Mouse (Mus musculus) heart, embryonic 12.5 days (tissue): ENCODE data around the gene Nphp1. TPM values are rescaled to one million over a fixed set of nuclear protein-coding genes. Genes with fewer than 3 reads are reported as not detected.

Source experiments
- ATAC-seq: fragments of 200-750 bp; cut with Nextera tagmentation; 2 replicates; pipeline ENCODE4 v1.8.0; 2017; ENCODE audit warnings: moderate TSS enrichment, moderate library complexity; ENCODE audit not compliant: insufficient number of reproducible peaks, low FRiP score
- H3K27ac ChIP-seq: fragments of 300-500 bp; sonication (generic); 2 replicates; pipeline ENCODE4 v1.5.1; 2016; ENCODE audit warnings: mild to moderate bottlenecking, moderate library complexity; ENCODE audit not compliant: poor library complexity, severe bottlenecking
- H3K27me3 ChIP-seq: fragments of 300-500 bp; sonication (generic); replicated peaks from 2 replicates; pipeline ENCODE4 v1.6.1; 2016; ENCODE audit warnings: mild to moderate bottlenecking, moderate library complexity
- H3K36me3 ChIP-seq: fragments of 300-500 bp; sonication (generic); 2 replicates; pipeline ENCODE4 v1.6.1; 2016; ENCODE audit warnings: mild to moderate bottlenecking, moderate library complexity
- H3K4me1 ChIP-seq: fragments of 300-500 bp; sonication (generic); replicated peaks from 2 replicates; pipeline ENCODE4 v1.6.1; 2016; ENCODE audit warnings: mild to moderate bottlenecking
- H3K4me2 ChIP-seq: fragments of 300-500 bp; sonication (generic); 2 replicates; pipeline ENCODE4 v1.6.1; 2016; ENCODE audit warnings: mild to moderate bottlenecking, moderate library complexity
- H3K4me3 ChIP-seq: fragments of 300-500 bp; sonication (generic); 2 replicates; pipeline ENCODE4 v1.5.1; 2016; ENCODE audit warnings: mild to moderate bottlenecking
- H3K9ac ChIP-seq: fragments of 300-500 bp; sonication (generic); 2 replicates; pipeline ENCODE4 v1.6.1; 2016; ENCODE audit warnings: mild to moderate bottlenecking, moderate library complexity
- H3K9me3 ChIP-seq: fragments of 300-500 bp; sonication (generic); replicated peaks from 2 replicates; pipeline ENCODE4 v1.6.1; 2016; ENCODE audit warnings: mild to moderate bottlenecking, moderate library complexity
- WGBS: fragments of 180-500 bp; shearing (Covaris S2); methylation state at CpG from one replicate; pipeline ENCODE4 v1.1.7; 2016; 5-methylcytosine and 5-hydroxymethylcytosine counted together
- polyA plus RNA-seq: library from polyadenylated mRNA; unstranded; fragments of >200 nt; fragmentation: Nextera tagmentation; extraction: Ambion mirVana; gene quantifications from 2 replicates; pipeline ENCODE4 v1.2.1, GENCODE M21; 2016

Gene Nphp1
- polyA plus RNA-seq, 1 experiment from 2014 or later, result 14.8 TPM

- Histone ChIP-seq H3K4me3 (no peak overlapping the region), H3K9me3 (no peaks in the 10 kb centered on the region), H3K4me2 (no peak overlapping the region), H3K9ac (no peak overlapping the region), H3K27ac (peak overlapping the region; percentile 96), H3K27me3 (no peaks in the 10 kb centered on the region), H3K36me3 (no peaks in the 10 kb centered on the region), H3K4me1 (peaks cover 37% of the 10 kb centered on the region)
- 54% methylated on average over 4 of the region's 4 CpGs for WGBS
- no peak for ATAC-seq
These were observed 65.5 kb downstream of the Nphp1 start for GRCm38 (mm10) chr2:127723193-127723592.

GRCm38 (mm10) chr2:127722176-127722892, 66.4 kb downstream of the Nphp1 start:
- WGBS, result 27% methylated on average over 7 of the region's 7 CpGs
- Histone ChIP-seq H3K4me3 (no peak overlapping the region), H3K36me3 (no peaks in the 10 kb centered on the region), H3K9ac (no peak overlapping the region), H3K4me1 (peaks cover 37% of the 10 kb centered on the region), H3K4me2 (no peak overlapping the region), H3K27me3 (no peaks in the 10 kb centered on the region), H3K27ac (peak overlapping the region; percentile 96), H3K9me3 (no peaks in the 10 kb centered on the region)
- peak; percentile 89 for ATAC-seq

- no peaks in the 10 kb centered on the region for H3K27me3 ChIP-seq
- no peak overlapping the region for H3K4me3 ChIP-seq
- H3K4me1 ChIP-seq, result peaks cover 34% of the 10 kb centered on the region
- H3K4me2 ChIP-seq, result no peak overlapping the region
- no peak for ATAC-seq
- WGBS, result 75% methylated on average over 8 of the region's 8 CpGs
- H3K27ac ChIP-seq, result no peak overlapping the region
- H3K9ac ChIP-seq, result no peak overlapping the region
- H3K9me3 ChIP-seq, result no peaks in the 10 kb centered on the region
- H3K36me3 ChIP-seq, result no peaks in the 10 kb centered on the region
These were observed 69.7 kb downstream of the Nphp1 start for GRCm38 (mm10) chr2:127718839-127719468.

GRCm38 (mm10) chr2:127714726-127715125, 74.0 kb downstream of the Nphp1 start:
- Histone ChIP-seq H3K9me3 (no peaks in the 10 kb centered on the region), H3K27me3 (no peaks in the 10 kb centered on the region; the same call in 1 of the 2 replicates), H3K36me3 (no peaks in the 10 kb centered on the region), H3K9ac (no peak overlapping the region), H3K4me3 (no peak overlapping the region), H3K27ac (no peak overlapping the region), H3K4me2 (no peak overlapping the region), H3K4me1 (0 out of 2 replicates have a peak, but pooled peaks cover 1% of the 10 kb centered on the region)
- 74% methylated on average over 3 of the region's 3 CpGs for whole genome bisulfite sequencing
- no peak for ATAC-seq

- Histone ChIP-seq H3K4me1 (peaks cover 4% of the 10 kb centered on the region; the same call in 1 of the 2 replicates), H3K9ac (no peak overlapping the region), H3K9me3 (no peaks in the 10 kb centered on the region), H3K4me2 (no peak overlapping the region), H3K27ac (no peak overlapping the region), H3K27me3 (no peaks in the 10 kb centered on the region; the same call in 1 of the 2 replicates), H3K36me3 (no peaks in the 10 kb centered on the region), H3K4me3 (no peak overlapping the region)
- no peak for ATAC-seq
- WGBS, result 82% methylated on average over 3 of the region's 3 CpGs
These were observed 79.9 kb downstream of the Nphp1 start for GRCm38 (mm10) chr2:127708792-127709191.

- no peak overlapping the region for H3K27ac ChIP-seq
- H3K4me2 ChIP-seq, result no peak overlapping the region
- 50% methylated on average over 3 of the region's 3 CpGs for WGBS
- H3K9ac ChIP-seq, result no peak overlapping the region
- H3K36me3 ChIP-seq, result no peaks in the 10 kb centered on the region
- H3K27me3 ChIP-seq, result no peaks in the 10 kb centered on the region; the same call in 1 of the 2 replicates
- no peak overlapping the region for H3K4me3 ChIP-seq
- no peaks in the 10 kb centered on the region for H3K9me3 ChIP-seq
- no peak for ATAC-seq
- peaks cover 4% of the 10 kb centered on the region; the same call in 1 of the 2 replicates for H3K4me1 ChIP-seq
These were observed 80.6 kb downstream of the Nphp1 start for GRCm38 (mm10) chr2:127708060-127708459.

GRCm38 (mm10) chr2:127705267-127705666, 83.4 kb downstream of the Nphp1 start:
- Histone ChIP-seq H3K4me3 (no peak overlapping the region), H3K27me3 (no peaks in the 10 kb centered on the region; the same call in 1 of the 2 replicates), H3K27ac (no peak overlapping the region), H3K4me2 (no peak overlapping the region), H3K9me3 (no peaks in the 10 kb centered on the region), H3K4me1 (peaks cover 4% of the 10 kb centered on the region; the same call in 1 of the 2 replicates), H3K36me3 (no peaks in the 10 kb centered on the region), H3K9ac (no peak overlapping the region)
- no peak for ATAC-seq
- 87% methylated on average over 6 of the region's 6 CpGs for WGBS

Other genes starting within 250 kb of the Nphp1 start
- 0.19 and 0.21 TPM in 2 replicates for gene Prom2, start 247.4 kb downstream of the Nphp1 start, polyA plus RNA-seq
- gene Zfp661, start 201.8 kb downstream of the Nphp1 start, polyA plus RNA-seq, result 2.4 and 2.9 TPM in 2 replicates
- gene Mrps5, start 201.7 kb downstream of the Nphp1 start, polyA plus RNA-seq, result 138 and 144 TPM in 2 replicates
- 1.1 and 1.5 TPM in 2 replicates for gene Mal, start 132.2 kb downstream of the Nphp1 start, polyA plus RNA-seq
- 3.4 and 3.5 TPM in 2 replicates for gene Mall, start 59.0 kb downstream of the Nphp1 start, polyA plus RNA-seq
- gene Mtln, start 3.6 kb upstream of the Nphp1 start, polyA plus RNA-seq, result 40.5 and 40.9 TPM in 2 replicates
- gene Bub1, start 43.0 kb upstream of the Nphp1 start, polyA plus RNA-seq, result 50.0 and 54.9 TPM in 2 replicates
- 0.19 and 0.32 TPM in 2 replicates for gene Acoxl, start 50.0 kb upstream of the Nphp1 start, polyA plus RNA-seq